Mouse (Mus musculus): ENCODE measurements at regions not wholly inside any gene's neighbourhood (a gene's known extent, or its start where the extent isn't known, plus 50 kb on each side); places are given as distances from the start of the nearest gene placed in this dataset.

DNA sequence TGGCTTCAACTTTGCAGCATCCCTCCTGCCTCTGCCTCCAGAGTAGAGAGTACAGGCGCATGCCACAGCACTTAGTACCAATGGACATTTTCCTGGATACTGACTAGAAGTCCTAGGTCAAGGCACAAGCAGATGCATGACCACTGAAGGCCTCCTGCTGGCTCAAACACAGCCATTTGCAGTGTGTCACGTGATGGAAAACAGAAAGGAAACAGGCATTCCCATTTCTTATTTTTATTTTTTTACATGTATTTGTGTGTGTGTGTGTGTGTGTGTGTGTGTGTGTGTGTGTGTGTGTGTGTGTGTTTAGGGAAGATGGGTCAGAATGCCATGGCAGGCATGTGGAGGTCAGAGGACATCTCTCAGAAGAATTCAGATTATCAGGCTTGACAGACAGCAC is 65.6 kb downstream of the Thap12 start:
- DNase-seq, result no peak

DNA sequence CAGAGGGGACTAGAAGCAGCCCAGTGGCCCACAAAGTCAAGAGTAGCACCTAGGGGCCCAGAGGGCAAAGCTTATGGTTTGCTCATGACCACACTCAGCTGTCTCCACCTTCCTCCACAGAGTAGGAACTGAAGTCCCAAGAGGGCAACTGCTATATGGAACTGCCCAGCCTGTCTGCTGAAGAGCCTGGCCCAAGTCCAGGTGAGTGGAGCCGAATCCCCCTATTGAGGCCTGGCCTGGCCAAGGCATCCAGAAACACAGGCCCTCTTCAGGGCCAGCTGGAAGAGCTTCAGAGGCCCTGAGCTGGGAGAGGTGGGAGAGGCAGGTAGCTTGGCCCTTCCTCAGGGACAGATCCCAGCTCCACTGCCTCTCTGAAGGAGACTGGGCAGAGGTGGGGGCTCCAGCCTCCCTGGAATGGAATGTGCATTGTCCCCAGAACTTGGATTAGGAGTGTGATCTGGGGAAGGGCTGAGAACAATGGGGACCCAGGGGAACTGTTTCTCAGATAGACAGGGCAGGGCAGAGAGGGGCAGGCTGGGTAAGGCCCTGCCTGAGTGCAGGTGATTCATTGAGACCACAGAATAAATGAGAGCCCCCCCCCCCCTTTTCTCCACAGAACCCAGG is 65.7 kb upstream of the Wnt11 start:
- DNase-seq, result peak; percentile 54 to 58

GRCm38 (mm10) chr7:98770257-98770890 is 64.5 kb upstream of the Wnt11 start:
- DNase-seq, result no peak

GRCm38 (mm10) chr7:98771134-98771775 is 63.7 kb upstream of the Wnt11 start:
- peak; percentile 68 to 71 for DNase-seq

DNA sequence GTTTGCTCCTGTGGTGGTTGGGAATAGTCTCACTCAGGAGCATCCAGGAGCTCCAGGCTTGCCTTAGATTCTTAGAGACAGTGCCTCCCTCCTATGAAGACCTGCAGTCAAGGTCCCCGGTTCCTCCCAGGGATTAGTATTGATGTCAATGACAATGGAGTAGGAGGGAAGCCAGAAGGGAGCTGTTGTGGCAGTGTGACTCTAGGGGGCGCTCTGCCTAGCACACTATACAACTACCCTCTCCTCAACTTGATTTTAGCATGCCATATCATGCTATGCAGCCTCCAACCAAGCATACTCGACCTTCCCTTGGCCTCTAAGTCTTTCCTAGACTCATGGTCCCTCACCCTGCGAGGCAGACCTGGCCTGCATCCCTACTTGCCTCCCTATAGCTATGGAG is 60.3 kb upstream of the Wnt11 start:
- DNase-seq, result no peak

DNA sequence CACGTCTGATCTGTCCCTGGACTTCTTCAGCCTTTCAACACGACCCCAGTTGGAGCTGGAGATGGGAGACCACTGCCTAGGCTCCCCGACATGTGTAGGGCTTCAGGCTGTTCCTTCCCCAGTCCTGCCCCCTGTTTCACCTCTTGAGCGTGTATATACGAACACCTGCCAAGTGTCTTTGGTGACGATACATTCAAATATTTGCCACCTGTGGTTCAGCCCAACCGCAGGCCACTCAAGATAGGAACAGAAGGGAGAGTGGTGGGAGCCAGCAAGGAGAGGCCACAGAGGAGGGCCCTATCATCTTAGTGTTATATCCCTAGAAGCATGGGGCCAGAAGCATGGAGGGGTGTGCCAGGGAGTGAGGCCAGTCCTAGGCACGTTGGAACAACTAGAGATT is 59.9 kb upstream of the Wnt11 start:
- DNase-seq, result no peak

DNA sequence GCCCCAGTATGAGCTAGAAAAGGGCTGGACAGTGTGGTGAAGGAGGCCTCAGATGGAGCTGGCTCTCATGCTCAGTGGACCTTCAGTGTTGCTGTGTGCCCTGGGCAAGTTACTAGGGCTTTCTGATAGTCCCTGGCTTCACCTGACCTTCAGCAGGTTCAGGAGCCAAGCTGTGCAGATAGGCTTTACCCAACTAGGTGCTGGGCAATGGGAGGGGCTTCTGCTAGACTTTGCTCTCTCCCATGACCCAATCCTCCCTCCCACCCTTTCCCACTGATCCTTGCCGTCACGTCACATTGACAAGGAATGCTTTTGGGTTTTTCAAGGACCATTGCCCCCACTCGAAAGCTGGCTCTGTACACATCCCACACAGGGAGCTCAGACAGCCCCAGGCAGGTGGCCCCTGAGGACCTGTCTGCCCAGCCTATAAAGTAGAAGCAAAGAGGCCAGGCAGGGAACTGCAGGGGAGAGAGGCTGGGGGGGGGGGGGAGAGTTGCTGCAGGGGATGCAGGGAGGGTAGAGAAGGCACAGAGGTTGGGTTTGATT is 57.5 kb upstream of the Wnt11 start:
- no peak for DNase-seq

GRCm38 (mm10) chr7:98778929-98779328 is 56.0 kb upstream of the Wnt11 start:
- peak; percentile 82 to 84 for DNase-seq

DNA sequence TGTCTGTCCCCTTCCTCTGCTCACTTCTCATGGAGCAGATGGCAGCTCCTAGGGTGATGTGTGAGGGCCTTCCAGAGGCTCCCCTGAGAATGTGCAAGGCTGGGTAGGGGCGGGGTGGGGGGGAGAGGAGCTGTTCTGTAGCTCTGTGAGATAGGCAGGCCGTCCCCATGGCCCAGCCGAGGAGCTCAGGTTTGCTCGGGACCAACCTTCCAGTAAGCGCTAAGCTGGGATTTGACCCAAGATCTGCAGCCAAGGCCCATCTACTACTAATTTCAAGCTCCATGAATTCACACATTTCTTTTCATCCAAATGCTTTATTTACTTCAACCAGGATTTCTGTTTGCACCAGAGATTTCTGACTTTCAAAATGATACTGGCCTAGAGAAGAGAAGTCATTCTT is 51.4 kb upstream of the Wnt11 start:
- no peak for DNase-seq

GRCm38 (mm10) chr7:98783954-98784353 is 51.0 kb upstream of the Wnt11 start:
- peak; percentile 79 to 80 for DNase-seq

- peak; percentile 79 to 86 for DNase-seq
Measured at GRCm38 (mm10) chr7:98784369-98784931, 50.5 kb upstream of the Wnt11 start.
